Mouse (Mus musculus) cerebellum, adult 2 months (tissue): ENCODE measurements around the gene Gm3336.

ENCODE experiments used
- CTCF ChIP-seq: fragments of 200-500 bp; IDR thresholded peaks from 2 replicates; pipeline ENCODE4 v1.5.1; 2011; ENCODE audit warnings: low read depth, mild to moderate bottlenecking, control low read depth, low read length, moderate library complexity, borderline replicate concordance; ENCODE audit not compliant: insufficient read depth
- POLR2A ChIP-seq: fragments of 200-500 bp; IDR thresholded peaks from 2 replicates; pipeline ENCODE4 v1.6.1; 2011; ENCODE audit warnings: low read length, control low read depth, borderline replicate concordance; ENCODE audit not compliant: insufficient read depth

DNA sequence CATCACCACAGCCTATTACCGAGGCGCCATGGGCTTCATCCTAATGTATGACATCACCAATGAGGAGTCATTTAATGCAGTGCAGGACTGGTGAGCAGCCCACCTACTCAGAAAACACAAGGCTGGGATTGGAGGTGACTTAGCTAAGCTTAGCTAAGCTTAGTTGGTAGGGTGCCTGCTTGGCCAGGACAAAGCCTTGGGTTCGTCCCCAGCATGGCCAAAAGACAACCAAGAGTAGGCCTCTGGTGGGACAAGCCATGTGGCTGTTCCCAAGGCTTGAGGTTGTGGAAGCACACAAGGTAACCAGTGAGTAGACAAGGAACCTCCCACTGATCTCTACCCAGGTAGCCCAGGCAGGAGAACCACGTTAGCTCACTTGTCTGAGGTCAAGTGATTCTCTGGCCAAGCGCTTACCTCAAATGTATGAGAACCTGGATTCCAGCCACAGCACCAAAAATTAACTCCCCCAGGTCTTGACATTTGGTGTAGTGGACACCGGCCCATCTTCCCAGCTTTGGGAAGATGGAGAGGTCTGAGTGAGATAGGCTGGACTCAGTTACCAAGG is 38.2 kb downstream of the Gm3336 start:
- no peak for TF ChIP-seq CTCF
- TF ChIP-seq POLR2A: no peak
